Mouse (Mus musculus): Measurements from ENCODE around the gene Adap1. TPM values are rescaled to one million over a fixed set of nuclear protein-coding genes. Genes with fewer than 3 reads are reported as not detected.

Gene Adap1
- 2.4 and 3.0 TPM in 2 replicates for polyA plus RNA-seq (2016; fragmentation: Nextera tagmentation; extraction: Ambion mirVana)

DNA sequence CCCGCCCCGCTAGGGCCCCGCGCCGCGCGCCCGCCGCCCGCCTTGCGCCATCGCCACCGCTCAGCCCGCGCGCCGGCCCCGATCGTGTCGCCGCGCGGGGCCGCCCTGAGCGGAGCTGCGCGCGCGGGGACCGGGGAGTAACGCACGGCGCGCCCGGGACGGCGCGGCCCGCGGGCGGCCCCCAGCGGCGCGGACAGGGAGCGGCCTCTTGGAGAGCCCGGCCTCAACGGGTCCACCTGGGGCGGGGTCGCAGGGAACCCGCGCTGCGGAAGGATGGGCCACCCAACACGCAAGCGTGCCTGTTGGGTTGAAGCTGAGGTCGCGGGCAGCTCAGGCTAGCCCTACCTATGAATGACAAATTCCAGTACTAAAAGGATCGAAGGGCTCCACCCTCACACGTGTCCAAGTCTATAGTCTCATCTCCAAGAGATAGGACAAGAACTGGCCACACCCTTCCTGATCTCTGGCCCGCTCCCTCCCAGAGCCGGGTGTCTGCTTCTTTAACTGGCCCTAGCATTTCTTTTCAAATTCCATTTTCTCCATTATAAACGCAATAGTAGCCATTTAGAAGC lies at the start of gene Adap1:
Gene Adap1 (minus strand): TSS at position 228 of the 572 bp plus-strand sequence.
- peak within 1 kb of the TSS; percentile 67 for H3K9ac ChIP-seq
- peaks cover 48% of the 10 kb centered on the region for H3K27me3 ChIP-seq
- ATAC-seq (ENCODE audit: insufficient number of reproducible peaks, insufficient read depth, low FRiP score, low TSS enrichment) = peak; percentile 70; the same call in 1 of the 2 replicates
- 3% methylated on average over 61 of the region's 61 CpGs for WGBS
- peaks cover 6% of the 10 kb centered on the region; the same call in 1 of the 2 replicates for H3K4me1 ChIP-seq
- H3K9me3 ChIP-seq = no peaks in the 10 kb centered on the region
- H3K4me3 ChIP-seq = peak within 1 kb of the TSS; percentile 54
- no peaks in the 10 kb centered on the region for H3K36me3 ChIP-seq
- peak within 1 kb of the TSS; percentile 98 for H3K4me2 ChIP-seq (replicated peaks)
- no peak within 1 kb of the TSS for H3K27ac ChIP-seq

DNA sequence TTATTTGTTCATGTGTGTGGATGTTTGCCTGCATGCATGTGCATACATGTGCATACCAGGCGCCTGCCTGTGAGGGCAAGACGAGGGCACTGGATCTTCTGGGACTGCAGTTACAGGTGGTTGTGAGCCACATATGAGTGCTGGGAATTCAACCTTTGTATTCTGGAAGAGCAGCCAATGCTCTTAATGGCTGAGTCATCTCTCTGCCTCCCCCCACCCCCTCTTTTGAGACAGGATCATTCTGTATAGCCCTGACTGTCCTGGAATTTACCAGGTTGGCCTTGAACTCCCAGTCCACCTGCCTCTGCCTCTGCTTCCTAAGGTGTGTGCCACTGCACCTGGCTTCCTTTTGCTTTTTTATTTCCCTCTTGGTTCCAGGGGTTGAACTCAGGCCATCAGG lies 49.4 kb upstream of the Adap1 start:
- no peaks in the 10 kb centered on the region for H3K27me3 ChIP-seq
- no peaks in the 10 kb centered on the region for H3K36me3 ChIP-seq
- 76% methylated on average over 2 of the region's 2 CpGs for WGBS
- peaks cover 45% of the 10 kb centered on the region for H3K4me1 ChIP-seq
- no peak overlapping the region for H3K27ac ChIP-seq
- no peak overlapping the region for H3K4me2 ChIP-seq (replicated peaks)
- no peak overlapping the region for H3K9ac ChIP-seq
- ATAC-seq (ENCODE audit: insufficient number of reproducible peaks, insufficient read depth, low FRiP score, low TSS enrichment) = no peak
- H3K4me3 ChIP-seq = no peak overlapping the region
- H3K9me3 ChIP-seq = no peaks in the 10 kb centered on the region

DNA sequence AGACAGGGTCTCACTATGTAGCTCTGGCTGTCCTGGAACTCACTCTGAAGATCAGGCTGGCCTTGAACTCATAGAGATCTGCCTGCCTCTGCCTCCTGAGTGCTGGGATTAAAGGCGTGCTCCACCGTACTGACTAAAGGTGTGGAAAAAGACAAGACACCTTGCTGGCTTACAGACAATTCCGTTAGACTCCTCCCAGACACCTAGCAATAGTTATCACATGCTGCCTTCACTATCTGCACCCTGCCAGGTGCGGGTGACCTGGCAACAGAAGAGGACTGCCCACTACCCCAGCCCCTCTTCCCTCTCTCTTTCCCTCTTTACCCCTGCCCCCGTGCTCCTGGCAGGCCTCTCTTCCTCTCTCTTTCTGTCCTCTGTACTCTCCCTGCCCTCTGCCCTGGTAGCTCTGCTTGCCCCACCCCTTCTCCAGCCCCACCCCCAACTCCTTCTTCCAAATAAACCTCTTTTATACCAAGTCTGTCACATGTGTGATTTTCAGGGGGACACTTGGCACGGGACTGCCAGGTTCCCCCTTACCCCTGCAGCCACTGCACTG lies 48.5 kb upstream of the Adap1 start:
- Histone ChIP-seq H3K4me3 (no peak overlapping the region), H3K27ac (no peak overlapping the region), H3K27me3 (no peaks in the 10 kb centered on the region), H3K9me3 (no peaks in the 10 kb centered on the region), H3K4me1 (peaks cover 40% of the 10 kb centered on the region), H3K4me2 (replicated peaks) (no peak overlapping the region), H3K9ac (no peak overlapping the region), H3K36me3 (no peaks in the 10 kb centered on the region)
- 78% methylated on average over 6 of the region's 6 CpGs for WGBS
- ATAC-seq (ENCODE audit: insufficient number of reproducible peaks, insufficient read depth, low FRiP score, low TSS enrichment) = no peak

DNA sequence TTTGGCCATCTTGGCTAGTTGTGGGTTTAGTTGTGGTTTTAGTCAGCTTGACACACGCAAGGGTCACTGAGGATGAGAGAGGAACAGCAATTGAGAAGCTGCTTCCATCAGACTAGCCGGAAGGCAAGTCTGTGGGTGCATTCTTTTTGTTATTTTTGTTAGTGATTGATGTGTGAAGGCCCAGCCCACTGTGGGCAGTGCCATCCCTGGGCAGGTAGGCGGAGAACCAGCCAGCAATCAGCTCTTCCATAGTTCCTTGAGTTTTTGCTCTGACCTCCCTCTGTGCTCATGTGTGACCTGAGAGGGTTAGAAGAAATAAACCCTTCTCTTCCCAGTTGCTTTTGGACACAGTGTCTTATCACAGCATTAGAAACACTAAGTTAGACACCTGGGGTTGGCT lies 47.7 kb upstream of the Adap1 start:
- Histone ChIP-seq H3K4me2 (replicated peaks) (no peak overlapping the region), H3K9me3 (no peaks in the 10 kb centered on the region), H3K27ac (no peak overlapping the region), H3K36me3 (no peaks in the 10 kb centered on the region), H3K27me3 (no peaks in the 10 kb centered on the region), H3K9ac (no peak overlapping the region), H3K4me1 (peaks cover 32% of the 10 kb centered on the region), H3K4me3 (no peak overlapping the region)
- 76% methylated on average over 3 of the region's 3 CpGs for WGBS
- ATAC-seq (ENCODE audit: insufficient number of reproducible peaks, insufficient read depth, low FRiP score, low TSS enrichment) = no peak

DNA sequence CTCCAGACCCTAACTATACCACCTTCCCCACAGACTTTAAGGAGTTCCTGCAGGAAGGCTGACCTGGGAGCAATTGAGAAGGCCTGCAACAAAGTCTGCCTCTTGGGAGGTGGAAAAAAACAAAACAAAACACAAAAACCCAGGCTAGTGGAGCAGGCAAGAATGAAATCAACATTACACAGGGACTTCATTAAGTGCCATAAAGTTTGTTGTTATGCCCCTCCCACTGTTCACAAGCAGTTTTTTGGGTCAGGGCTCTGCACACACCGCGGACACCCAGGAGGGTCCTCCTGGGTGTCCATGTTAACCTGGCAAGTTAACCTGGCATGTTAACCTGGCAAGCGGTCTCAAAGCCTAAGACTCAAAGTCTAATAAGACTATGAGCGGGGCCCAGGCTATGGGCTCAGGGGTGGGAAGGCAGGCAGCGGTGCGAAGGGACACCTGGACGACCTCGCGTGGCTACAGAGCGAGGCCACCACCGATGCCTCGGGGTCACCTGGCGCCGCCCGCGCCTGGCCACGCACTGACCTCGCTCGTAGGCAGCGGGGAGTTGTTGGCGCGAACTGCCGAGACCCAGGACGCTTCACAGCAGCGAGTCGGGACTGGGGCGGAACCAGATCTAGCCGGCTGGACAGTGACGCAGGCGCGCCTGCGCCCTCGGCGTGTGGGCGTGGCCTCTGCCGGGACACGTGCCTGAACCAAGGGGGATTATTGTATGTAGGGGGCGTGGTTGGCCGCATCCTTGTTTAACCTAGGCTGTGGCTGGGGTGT lies 46.4 kb upstream of the Adap1 start:
- no peaks in the 10 kb centered on the region for H3K27me3 ChIP-seq
- H3K4me3 ChIP-seq = peak overlapping the region; percentile 60
- ATAC-seq (ENCODE audit: insufficient number of reproducible peaks, insufficient read depth, low FRiP score, low TSS enrichment) = peak; percentile 84
- H3K36me3 ChIP-seq = no peaks in the 10 kb centered on the region
- H3K9ac ChIP-seq = peak overlapping the region; percentile 91
- peak overlapping the region; percentile 54 for H3K4me2 ChIP-seq (replicated peaks)
- H3K27ac ChIP-seq = peak overlapping the region; percentile 72
- 1% methylated on average over 39 of the region's 39 CpGs for WGBS
- peaks cover 21% of the 10 kb centered on the region for H3K4me1 ChIP-seq
- H3K9me3 ChIP-seq = no peaks in the 10 kb centered on the region

DNA sequence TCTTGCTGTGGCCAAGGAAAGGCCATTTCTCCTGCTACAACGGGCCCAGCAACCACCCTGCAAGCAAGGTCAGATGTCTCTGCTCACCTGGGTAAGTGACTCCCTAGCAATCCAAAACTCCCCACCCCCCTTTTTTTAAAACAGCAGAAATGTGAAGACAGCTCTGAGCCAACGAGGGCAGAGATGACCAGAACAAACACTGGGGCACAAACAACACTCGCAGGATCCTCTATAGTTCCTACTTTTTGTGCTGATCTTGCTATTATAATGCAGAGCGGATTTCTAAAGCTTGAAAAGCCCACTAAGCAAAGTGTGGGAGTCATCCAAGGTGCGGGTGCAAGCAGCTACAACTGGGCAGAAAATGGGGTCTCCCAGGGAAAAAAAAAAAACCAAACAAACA lies 45.7 kb upstream of the Adap1 start:
- no peaks in the 10 kb centered on the region for H3K27me3 ChIP-seq
- no peak for ATAC-seq (ENCODE audit: insufficient number of reproducible peaks, insufficient read depth, low FRiP score, low TSS enrichment)
- H3K27ac ChIP-seq = no peak overlapping the region
- no peaks in the 10 kb centered on the region for H3K36me3 ChIP-seq
- peak overlapping the region; percentile 54 for H3K4me2 ChIP-seq (replicated peaks)
- H3K9ac ChIP-seq = peak overlapping the region; percentile 91
- WGBS = 68% methylated on average over 5 of the region's 5 CpGs
- H3K4me3 ChIP-seq = peak overlapping the region; percentile 60
- H3K4me1 ChIP-seq = peaks cover 21% of the 10 kb centered on the region
- H3K9me3 ChIP-seq = no peaks in the 10 kb centered on the region

DNA sequence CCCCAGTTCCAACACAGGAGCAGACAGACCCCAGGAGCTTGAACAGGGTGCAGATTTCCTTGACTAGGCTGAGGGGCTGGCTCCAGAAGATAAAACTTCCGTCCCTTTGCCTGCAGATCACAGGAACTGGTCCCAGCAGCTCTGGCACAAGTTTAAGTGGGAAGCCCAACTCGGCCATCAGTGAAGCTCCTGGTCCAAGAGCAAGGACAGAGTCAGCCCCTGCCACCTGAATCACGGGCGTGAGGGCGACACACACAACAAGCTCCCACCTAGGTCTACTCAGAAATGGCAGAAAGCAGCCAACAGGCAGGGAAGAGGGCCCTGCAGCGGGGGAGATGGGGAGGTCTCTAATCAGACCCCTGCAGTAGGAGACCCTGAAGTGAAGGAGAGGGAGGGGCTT lies 44.9 kb upstream of the Adap1 start:
- Histone ChIP-seq H3K4me2 (replicated peaks) (no peak overlapping the region; the same call in 1 of the 2 replicates), H3K4me3 (no peak overlapping the region), H3K4me1 (peaks cover 22% of the 10 kb centered on the region), H3K36me3 (no peaks in the 10 kb centered on the region), H3K27ac (no peak overlapping the region), H3K9ac (peak overlapping the region; percentile 16; the same call in 1 of the 2 replicates), H3K9me3 (no peaks in the 10 kb centered on the region), H3K27me3 (no peaks in the 10 kb centered on the region)
- ATAC-seq (ENCODE audit: insufficient number of reproducible peaks, insufficient read depth, low FRiP score, low TSS enrichment) = no peak
- WGBS = 79% methylated on average over 6 of the region's 6 CpGs

DNA sequence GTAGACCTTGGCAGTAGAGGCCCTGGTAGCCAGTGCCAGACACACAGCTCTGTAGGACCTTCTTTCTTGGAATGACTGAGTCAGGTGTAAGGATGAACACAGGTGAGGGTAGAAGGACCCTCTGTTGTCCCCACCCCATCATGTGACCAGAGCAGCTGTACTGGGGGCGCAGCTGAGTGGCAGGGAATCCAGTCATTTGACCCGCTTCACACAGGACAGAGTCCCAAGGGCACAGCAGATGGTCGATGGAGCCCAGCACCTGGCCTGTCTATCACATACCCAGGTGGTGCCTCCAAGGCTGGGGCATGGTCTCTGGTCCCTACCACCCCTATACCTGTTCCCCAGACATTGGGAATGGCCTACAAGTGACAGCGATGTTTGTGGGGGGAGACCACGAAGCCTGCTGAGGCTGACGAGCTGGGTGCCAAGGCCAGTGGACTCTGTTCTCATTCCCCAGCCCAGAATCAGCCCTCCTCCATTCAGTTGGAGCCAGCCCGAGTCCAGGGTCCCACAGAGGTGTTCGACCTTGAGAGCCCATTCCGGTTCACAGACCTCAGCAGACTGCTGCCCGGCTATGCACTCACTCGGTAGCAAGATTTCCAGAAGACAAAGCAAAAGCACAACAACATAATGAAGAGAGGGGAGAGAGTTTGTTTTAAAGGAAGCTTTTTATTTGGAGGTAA lies 43.4 kb upstream of the Adap1 start:
- H3K36me3 ChIP-seq = no peaks in the 10 kb centered on the region
- H3K27me3 ChIP-seq = no peaks in the 10 kb centered on the region
- no peak for ATAC-seq (ENCODE audit: insufficient number of reproducible peaks, insufficient read depth, low FRiP score, low TSS enrichment)
- H3K27ac ChIP-seq = no peak overlapping the region
- no peak overlapping the region for H3K4me2 ChIP-seq (replicated peaks)
- peaks cover 34% of the 10 kb centered on the region for H3K4me1 ChIP-seq
- 86% methylated on average over 11 of the region's 11 CpGs for WGBS
- H3K4me3 ChIP-seq = no peak overlapping the region
- H3K9me3 ChIP-seq = no peaks in the 10 kb centered on the region
- no peak overlapping the region for H3K9ac ChIP-seq

DNA sequence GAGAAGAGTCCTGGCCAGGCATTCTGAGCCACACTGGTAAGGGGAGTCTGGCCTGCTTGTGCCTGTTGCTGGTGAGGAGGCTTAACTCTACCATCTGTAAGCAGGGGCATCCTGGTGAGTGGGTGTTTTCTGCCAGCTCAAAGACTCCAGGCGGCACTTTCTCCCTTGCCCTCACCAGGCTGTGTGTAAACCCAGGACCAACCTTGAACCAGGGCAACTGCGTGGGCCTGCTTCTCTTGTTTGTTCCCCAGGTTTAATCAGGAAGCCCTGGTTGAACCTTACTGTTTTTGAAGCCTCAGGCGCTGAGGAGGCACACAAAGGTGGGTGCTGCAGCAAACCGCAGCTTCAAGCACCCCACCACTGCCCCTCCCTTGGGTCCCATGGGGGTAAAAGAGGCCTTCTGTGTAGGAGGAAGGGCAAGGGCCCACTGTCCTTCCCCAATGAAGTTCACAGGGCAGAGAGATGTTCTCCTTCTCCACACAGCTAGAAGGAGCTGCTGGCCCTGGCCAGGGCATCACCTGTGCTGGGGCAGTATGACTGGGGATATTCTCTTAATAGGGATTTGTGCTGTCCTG lies 42.5 kb upstream of the Adap1 start:
- WGBS = 84% methylated on average over 4 of the region's 4 CpGs

DNA sequence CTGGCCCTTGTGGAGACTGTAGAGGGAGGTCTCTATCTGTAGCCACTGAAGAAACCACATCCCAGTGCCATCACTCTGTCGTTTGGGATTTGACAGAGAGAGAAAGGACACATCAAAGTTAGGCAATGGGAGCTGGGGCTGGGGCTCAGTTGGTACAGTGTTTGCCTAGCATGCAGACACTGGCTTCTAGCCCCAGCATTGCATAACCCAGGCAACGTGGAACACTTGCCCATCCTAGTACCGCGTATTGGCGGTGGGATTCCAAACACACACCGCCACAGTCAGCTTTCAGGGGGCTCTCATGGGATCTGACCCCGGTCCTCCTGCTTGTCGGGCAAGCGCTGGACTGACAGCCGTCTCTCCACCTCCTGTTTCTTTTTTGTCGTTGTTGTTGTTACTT lies 41.1 kb upstream of the Adap1 start:
- Histone ChIP-seq H3K4me3 (no peak overlapping the region), H3K4me2 (replicated peaks) (no peak overlapping the region), H3K9me3 (no peaks in the 10 kb centered on the region), H3K27me3 (no peaks in the 10 kb centered on the region), H3K4me1 (peaks cover 28% of the 10 kb centered on the region), H3K36me3 (no peaks in the 10 kb centered on the region), H3K27ac (no peak overlapping the region), H3K9ac (no peak overlapping the region)
- 63% methylated on average over 11 of the region's 11 CpGs for WGBS
- no peak for ATAC-seq (ENCODE audit: insufficient number of reproducible peaks, insufficient read depth, low FRiP score, low TSS enrichment)

More for the DNA sequence above, 42.5 kb upstream of the Adap1 start:
- no peaks in the 10 kb centered on the region for H3K9me3 ChIP-seq
- no peaks in the 10 kb centered on the region for H3K36me3 ChIP-seq
- H3K9ac ChIP-seq = no peak overlapping the region
- H3K4me2 ChIP-seq (replicated peaks) = no peak overlapping the region
- H3K27me3 ChIP-seq = no peaks in the 10 kb centered on the region
- H3K4me1 ChIP-seq = peaks cover 31% of the 10 kb centered on the region
- H3K27ac ChIP-seq = no peak overlapping the region
- ATAC-seq (ENCODE audit: insufficient number of reproducible peaks, insufficient read depth, low FRiP score, low TSS enrichment) = no peak
- H3K4me3 ChIP-seq = no peak overlapping the region

DNA sequence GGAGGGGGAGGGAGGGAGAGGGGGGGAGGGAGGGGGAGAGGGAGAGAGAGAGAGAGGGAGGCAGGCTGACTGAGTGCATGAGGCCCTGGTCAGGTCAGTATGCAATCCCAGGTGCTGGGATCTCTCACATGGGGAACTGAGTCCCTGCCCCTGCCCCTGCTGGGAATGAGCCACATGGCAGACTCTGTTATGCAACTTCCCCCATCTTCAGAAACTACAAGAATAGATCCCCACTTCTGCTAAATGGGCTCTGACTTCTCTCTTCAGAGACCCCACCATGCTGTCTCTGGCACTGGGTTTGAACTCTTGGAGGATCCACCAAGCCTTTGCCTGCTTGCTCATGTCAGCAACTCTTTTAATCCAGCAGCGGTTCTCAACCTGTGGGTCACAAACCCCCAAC lies 40.4 kb upstream of the Adap1 start:
- Histone ChIP-seq H3K27ac (no peak overlapping the region), H3K9me3 (no peaks in the 10 kb centered on the region), H3K9ac (no peak overlapping the region), H3K36me3 (no peaks in the 10 kb centered on the region), H3K27me3 (no peaks in the 10 kb centered on the region), H3K4me1 (peaks cover 25% of the 10 kb centered on the region), H3K4me3 (no peak overlapping the region), H3K4me2 (replicated peaks) (no peak overlapping the region)
- no peak for ATAC-seq (ENCODE audit: insufficient number of reproducible peaks, insufficient read depth, low FRiP score, low TSS enrichment)
- 96% methylated on average over 1 of the region's 1 CpGs for WGBS
